Mouse (Mus musculus) cerebellum, adult 18-20 months (tissue): ENCODE results near the gene Eml1.

Source experiments
- DNase-seq, 2 experiments: peaks; one replicate each; pipeline ENCODE4 v3.0.0; 2021

Gene Eml1

DNA sequence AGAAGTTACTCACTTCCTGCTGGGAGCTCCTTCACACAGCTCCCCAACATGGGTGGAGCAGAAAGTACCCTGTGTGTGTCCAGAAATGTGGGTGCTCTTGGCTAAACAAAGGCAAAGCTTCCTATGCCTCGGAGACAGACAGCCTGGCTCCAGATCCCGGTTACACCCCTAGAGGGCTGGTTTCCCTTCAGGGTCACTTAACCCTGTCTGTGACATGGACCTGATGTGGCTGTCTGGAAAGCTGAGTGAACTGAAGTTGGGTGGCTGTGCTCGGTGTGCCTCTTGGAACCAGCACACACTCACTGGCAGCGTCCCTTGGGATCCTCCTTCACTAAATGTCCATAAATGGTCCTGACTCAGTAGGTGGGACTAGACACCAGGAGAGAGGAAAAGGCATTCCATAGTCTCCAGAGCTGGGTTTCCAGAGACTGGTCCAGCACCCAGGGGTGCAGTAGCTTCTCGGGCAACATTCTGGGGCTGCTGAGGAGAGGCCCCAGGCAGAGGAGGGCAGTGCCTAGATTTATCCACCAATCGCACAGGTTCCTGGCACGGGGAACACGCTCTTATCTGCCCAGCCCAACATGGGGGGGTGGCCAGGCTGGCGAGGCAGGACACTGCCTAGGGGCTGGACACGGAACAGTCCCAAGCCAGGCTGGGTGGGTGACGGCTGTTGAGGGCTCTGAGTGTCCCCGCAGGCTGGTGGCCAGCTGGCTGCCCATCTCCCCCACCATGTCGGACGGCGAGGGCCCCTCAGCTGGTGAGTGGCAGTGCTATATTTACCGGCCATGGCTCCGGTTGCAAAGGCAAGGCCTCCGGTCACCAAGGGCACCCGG is at the start of gene Eml1:
TSS of gene Eml1 (plus strand) at position 362 of the 833 bp plus-strand sequence.
- DNase-seq, result no peak

DNA sequence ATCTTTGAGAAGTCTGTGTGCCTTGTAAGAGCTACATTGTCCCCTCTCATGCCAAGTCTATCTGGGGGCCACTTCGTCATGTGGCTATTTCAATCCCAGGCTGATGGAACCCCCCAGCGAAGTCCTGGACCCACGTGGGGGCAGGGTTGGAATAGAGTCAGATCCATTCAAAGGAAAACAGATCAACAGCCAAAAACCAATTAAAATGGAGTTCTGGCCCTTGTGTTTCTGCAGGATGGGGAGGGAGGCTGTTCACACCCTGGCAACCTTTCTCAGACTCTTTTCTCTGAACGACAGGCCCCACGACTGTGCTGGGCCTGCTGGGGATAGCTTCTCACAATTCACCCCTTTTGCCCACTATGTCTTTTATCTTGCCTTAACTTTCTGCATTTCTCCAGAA is 44.4 kb upstream of the Eml1 start:
- DNase-seq, result no peak

DNA sequence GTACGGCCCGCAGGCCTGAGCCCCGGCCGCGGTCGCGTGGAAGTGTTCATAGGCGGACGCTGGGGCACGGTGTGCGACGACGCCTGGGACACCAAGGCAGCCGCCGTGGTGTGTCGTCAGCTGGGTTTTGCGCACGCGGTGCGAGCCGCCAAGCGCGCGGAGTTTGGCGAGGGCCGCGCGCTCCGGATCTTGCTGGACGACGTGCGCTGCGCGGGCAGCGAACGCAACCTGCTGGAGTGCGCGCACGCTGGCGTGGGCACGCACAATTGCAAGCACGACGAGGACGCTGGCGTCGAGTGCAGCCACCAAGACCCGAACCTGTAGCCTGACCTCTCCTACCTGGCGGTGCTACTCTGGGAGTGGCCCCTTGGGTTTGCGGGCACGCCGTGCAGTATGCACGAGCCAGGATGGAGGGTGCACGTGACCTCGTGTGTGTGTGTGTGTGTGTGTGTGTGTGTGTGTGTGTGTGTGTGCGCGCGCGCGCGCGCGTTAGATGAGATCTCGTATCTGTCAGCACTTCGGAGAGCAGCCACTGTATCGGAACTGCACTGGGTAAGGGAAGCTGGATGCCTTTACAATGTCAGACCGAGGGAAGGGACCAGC is 42.8 kb upstream of the Eml1 start:
- peak in 1 of 2 experiments; percentile 29 for DNase-seq

DNA sequence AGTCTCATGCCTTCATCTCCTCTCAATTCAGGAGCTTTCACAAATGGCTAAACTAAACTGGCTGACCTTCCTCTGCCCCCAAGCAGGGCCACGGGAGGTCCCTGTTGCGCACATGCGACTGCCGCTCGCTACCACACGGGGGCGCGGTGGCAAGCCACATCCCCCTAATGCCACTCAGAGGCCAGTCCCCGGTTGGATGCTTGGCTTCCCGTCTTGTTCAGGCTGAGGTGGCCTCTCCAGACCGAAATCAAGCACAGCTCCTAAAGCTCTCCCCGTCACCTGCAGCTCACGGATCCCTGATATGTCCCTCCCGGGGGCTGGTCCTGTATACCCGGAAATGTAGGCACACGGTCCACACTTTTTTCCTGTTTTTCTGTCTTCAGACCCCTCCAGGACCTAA is 37.7 kb upstream of the Eml1 start:
- peak; percentile 87 to 90 for DNase-seq

DNA sequence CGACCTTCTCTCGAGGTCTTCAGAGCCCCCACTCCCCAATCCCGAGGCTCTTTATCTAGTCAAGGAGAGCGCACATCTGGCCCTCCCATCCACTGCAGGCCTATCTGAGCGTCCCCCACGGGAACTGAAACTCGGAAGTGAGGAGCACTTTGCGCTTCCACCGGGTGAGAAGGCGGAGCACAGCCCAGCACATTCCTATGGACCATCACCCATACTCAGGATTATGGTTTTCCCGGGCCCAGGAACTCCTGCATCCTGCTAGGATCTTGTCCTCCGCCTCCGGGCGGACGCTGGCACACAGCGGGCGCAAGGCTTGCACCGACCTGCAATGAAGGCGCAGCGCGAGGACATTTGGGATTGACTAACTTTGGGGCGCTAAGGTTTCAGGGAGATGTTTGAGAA is 37.3 kb upstream of the Eml1 start:
- DNase-seq, result no peak

DNA sequence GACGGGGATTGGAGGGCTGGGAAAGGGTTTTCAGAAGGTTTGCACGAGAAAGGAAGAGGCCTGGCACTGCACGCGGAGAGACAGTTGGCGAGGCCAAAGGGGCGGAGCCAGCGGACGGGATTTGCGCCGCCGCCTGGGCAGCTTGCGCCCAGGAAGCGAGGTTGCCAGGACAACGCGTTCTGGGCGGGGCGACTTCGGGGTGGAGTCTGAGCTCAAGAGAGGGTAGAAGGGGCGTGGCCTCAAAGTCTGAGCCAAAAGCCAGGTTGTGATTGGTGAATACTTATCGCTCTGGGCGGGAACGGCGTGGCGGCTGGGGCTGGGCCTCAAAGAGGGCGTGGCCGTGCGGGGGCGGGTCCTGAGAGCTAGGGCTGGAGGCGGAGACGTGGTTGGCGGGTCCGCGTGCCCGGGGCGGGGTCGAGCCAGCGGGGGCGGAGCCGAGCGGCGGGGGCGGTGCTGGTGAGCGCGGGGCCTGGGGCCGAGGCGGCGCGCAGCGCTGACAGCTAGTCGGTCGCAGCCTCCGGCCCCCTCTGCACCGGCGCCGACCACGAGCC is 36.8 kb upstream of the Eml1 start, which contains the start of gene Cyp46a1:
TSS of gene Cyp46a1 (plus strand) at position 487 of the 551 bp plus-strand sequence.
- DNase-seq, result peak; percentile 98 to 99

DNA sequence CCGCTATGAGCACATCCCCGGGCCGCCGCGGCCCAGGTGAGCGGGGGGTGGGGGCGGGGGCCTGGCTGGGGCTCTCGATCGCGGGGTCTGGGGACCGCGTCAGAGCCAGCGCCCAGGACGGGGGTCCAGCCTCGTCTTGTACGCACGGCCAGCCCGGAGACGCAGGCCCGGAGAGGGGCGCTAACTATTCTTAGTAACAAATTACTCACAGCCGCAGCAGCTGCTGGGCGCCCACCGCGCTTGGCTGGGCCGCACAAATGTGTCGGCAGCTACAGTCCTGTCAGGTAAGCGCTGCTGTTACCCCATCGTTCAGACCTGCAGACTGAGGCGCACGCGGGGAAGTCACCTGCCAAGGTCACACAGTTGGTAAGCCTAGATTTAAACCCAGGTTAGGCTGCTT is 36.2 kb upstream of the Eml1 start:
- DNase-seq, result peak in 1 of 2 experiments; percentile 23

DNA sequence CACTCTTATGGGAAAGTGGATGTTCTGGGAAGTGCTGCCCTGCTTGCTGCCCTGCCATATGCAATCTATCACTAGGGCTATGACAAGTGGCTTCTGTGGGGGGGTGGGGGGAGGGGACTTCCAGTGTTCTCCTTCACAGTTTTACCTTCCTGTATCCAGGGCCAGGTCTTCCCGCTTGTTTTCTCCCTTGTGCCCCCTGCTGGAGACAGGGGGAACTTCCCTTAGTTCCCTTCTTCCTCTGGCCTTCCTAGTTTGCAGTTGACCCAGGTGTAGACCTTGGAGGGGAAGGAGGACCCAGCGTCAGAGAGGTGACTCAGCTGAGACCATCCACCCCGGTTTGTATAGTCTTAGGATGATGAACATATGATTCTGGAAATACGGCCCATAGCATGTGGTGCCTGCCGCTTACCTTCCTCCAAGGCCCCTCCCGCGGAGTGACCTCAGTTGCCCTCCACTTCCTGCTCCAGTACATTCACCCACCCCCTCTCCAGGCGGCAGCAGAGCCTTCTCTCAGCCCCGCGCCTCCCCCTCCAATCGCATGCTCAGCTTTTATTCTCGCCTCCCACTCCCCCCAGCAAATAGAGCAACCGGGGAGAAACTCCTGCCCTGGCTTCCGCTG is 32.1 kb upstream of the Eml1 start:
- peak; percentile 47 to 55 for DNase-seq

DNA sequence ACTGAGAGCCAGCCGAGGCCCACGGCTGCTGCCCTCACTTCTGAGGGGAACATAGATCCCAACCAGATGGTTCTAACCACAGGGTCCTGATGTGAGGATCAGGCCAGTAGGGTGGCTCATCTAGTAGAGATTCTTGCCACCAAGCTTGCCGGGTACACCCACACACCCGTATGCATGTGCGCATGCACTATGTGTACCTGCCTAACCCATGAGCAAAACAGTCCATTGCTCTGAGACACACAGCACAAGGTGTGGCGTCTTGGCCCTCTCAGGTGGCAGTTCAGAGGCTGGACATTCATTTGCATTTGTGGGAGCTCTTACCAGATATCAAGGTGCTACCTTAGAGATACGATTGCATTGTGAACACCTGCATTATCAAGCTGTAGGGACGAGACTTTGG is 22.6 kb upstream of the Eml1 start:
- no peak for DNase-seq

DNA sequence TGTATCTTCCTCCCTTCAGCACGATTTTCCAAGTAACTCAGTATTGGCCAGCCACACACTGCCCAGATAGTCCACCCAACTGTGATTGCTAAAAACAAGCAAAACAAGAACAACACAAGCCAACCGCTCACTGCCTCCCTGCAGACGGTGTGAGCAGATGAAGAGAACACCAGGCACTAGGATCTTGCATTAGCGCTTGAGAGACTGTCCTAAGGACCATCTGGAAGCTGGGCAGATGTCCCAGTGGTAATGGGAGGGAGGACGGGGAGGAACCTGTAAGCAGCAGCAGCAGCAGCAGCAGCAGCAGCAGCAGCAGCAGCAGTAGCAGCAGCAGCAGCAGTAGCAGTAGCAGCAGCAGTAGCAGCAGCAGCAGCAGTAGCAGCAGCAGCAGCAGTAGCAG is 21.7 kb upstream of the Eml1 start:
- no peak for DNase-seq

DNA sequence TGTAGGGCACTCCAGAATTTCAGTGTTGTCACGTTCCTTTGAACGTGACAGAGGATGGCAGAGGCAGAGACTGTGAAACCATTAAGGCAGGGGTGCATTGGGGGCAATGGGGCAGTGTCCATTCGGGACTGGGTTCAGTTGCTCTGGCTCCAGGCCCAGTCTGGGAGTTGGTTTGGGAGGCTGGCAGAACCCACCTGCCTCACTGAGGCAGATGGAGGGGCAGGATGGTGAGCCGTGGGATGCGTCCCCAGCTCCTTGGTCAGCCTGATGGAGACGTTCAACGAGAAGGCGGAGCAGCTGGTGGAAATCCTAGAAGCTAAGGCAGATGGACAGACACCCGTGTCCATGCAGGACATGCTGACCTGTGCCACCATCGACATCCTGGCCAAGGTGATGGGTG is 19.8 kb upstream of the Eml1 start:
- no peak for DNase-seq

DNA sequence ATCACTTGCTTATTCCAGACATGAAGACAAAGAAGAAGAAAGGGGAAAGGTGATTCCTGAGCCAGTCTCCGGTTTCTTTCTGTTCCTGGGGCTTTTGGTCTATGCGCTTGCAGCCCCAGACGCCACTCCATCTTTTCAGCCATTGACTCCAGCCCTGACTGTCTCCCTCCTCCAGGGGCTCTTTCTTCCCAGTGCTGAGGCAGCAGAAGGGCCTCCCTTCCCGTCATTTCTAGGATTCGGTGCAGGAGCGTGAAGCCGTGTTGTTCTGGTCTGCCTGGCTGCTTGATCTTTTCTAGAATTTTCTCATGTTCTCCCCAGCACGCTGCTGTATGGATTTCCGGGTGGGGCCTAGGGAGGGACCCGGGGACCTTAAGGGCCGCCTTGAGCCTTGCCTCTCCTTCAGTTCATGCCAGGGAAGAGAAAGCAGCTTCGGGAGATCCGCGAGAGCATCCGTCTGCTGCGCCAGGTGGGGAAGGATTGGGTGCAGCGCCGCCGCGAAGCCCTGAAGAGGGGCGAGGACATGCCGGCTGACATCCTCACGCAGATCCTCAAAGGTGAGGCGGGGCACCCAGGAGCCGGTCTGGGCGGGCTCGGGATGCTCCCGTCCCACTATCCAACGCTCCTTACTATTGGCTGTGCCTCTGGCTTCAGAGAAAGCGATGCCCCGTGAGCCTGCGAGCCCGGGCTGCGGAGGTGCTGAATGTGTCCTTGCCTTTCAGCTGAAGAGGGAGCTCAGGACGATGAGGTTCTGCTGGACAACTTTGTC is 18.2 kb upstream of the Eml1 start:
- no peak for DNase-seq

DNA sequence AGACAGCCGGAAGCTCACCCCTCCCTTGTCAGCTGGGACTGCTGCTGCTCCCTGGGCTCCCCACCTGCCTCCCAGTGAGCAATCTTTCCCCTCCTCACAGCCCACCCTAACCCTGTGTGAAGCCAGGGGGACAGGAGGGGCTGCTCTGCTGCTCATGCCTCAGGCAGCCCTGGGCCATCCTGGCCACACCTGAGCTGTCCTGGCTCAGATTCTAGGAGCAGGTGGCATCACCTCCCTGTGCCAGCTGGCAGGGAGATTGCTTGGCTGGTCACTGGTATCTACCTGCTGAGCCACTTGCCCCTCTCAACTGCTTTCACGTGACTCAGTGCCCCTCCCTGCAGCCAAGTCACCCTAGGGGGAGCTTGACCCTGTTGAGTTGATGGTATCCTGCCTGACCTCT is 16.5 kb upstream of the Eml1 start:
- DNase-seq, result peak; percentile 92 to 93

DNA sequence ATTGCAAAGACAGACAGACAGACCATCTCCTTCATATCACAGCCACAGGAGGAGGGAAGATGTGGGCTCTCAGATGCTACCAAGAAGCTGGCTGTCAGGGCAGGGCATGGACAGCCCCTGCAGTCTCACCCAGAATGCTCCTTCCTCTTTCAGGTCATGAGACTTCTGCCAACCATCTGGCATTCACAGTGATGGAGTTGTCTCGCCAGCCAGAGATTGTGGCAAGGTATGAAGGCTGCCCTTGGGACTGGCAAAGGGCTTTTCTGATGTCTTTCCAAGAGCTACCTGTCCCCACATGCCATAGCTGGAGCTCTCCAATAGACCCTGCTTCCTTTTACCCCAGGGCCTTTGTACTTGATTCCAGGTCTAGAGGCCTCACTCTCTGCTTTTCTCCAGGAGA is 15.5 kb upstream of the Eml1 start:
- peak; percentile 80 to 86 for DNase-seq

DNA sequence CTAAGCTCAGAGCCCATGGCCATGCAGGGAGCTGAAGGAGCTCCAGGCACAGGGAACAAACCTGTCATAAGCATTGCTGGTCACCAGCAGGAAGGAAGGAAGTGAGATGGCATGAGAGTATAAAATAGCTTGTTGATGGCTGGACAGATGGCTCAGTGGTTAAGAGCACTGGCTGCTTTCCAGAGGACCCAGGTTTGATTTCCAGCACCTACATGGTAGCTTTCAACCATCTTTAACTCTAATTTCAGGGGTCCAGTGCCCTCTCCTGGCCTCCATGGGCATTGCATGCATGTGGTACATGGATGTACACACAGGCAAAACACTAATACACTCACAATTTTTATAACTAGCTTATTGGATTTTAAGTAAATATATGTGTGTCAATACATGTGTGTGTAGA is 14.8 kb upstream of the Eml1 start:
- DNase-seq, result peak in 1 of 2 experiments; percentile 40

DNA sequence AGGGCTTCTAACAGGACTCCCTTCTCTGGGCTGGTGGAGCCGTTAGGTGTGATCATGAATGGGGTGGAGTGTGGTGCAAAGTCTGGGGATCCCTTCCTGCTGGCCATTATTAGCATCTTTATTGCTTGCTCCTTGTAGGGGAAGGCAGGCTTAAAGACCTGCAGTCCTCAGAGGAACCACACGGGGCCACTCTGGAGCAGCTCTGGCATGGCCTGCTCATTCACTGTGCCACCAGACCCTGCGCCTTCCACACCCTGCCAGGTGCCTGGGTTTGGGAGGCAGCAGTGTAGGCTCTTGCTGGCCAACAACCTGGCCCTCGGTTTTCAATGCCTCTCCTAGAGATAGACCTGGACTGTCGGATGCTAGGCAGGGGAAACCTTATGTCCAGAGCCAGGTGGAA is 7.0 kb upstream of the Eml1 start:
- peak; percentile 94 for DNase-seq

DNA sequence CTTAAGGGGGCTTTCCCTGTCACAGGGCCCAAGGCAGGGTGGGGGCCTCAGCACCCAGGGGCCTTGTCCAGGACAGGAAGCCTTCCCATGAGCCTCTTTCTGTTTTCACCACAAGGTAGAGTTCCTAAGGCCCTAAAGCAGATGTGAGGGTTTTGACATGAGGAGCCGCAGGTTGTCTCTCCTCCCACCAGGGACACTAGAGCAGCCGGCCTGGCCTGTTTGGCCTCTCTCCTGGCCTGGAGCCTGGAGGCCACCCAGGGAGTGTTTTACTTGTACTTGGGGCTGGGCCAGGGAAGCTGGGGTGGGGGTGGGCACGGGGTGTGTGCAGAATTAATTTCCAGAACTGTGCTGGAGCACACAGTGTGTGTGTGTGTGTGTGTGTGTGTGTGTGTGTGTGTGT is 5.4 kb upstream of the Eml1 start:
- DNase-seq, result no peak

DNA sequence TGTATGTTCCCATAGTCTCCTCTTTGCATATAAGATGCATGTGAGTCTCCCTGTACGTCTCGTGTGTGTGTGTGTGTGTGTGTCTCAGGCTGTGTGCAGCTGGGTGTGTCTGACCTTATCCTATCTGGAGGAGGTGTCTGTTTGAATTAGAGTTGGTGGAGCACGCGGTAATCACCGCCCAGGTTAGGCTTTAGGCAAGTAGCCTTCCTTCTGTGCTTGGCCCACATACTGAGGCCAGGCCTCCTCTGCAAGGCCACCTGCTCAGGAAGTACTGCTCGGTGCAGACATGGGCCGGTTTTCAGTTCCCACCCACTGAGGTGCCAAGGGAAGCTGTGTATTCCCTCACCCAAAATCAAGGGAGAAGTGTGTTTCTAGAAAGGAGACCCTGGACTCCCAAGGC is 4.9 kb upstream of the Eml1 start:
- DNase-seq, result no peak

DNA sequence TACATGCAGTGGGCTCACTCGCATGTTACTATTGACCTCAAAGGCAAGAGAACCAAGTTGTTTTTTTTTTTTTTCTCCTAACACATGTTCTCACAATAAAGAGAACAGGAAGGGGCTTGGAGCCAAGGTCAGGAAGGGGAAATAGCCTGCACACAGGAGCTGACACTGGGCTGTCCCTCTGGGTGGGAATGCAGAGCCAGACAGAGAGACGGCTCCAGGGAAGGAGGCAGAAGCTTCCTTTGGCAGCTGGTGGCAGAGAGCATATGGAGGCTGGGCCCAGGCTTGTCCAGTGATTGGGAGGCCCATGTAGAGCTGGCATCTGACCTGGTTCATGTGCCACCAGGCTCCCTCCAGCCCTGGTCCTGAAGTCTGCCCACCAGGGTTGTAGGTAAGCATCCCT is 2.8 kb upstream of the Eml1 start:
- DNase-seq, result peak; percentile 52 to 62

DNA sequence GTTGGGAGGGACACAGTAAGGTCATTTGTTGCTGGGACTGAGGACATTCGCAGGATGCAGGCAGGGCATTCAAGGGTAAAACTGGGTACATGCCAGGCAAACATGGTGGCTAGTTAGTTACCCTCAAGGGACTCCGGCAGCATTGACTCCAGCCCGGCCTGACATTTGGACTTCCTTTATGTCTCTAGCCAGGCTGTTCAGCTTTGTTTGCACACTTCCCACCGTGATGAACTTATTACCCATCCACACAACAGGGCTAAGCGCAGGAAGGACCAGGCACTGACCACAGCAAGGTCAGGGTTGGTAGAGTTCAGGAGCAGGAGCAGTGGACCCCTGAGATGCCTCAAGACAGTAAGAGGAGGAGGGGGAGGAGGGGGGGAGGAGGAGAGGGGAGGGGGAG is 1.8 kb upstream of the Eml1 start:
- no peak for DNase-seq

DNA sequence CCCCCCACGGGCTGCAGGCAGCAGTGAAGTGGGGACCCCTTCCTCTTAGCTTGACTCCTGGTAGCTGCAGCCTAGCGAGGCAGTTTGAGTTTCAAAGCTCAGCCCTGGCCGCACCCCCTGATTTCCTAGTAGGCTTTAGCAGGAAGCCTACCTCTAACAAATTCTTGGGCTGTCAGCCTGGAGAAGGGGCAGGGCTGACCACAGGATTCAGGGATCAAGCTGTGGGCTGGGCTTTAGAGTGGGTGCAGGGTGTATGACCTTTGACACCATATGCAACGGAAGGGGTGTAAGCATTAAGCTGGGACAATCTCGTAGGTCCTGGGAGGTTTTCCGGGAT is 640 bp downstream of the Eml1 start:
- DNase-seq, result no peak

DNA sequence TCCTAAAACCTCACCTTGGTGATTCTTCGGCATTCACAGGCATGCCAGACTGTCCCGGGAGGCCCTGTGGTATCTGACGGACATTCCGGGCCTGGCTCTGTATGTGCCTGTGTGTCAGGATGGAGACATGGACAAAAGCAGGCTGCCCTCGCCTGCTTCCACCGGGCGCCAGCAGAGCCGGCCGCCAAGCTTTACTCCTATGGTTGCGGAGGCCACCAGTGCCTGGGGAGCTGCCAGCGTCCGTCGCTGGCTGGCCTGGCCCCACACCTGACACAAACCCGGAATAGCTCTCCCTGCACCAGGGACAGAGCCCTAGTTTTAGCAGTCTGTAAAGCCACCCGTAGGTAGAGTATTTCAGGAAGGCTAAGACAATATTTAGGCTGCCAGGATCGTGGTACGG is 1.5 kb downstream of the Eml1 start:
- peak; percentile 81 to 82 for DNase-seq

DNA sequence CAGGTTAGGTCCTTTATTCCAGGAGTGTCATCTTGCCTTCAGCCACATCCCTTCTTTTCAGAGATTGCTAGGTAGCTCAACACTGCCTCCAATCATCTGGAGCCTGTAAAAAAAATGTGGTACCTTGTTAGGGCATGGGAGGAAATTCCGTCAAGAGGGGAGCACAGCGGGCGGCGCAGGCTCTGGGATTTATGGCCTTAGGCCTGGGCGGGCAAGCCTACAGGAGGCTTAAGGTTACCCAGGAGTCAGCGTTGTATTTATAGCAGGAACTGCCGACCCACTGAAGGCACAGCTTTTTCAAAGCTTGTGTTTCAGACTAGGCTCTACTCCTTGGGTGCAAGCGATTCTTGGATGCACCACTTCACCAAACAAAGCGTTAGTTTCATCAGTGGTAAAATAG is 2.9 kb downstream of the Eml1 start:
- DNase-seq, result no peak
